Comparison of ENCODE assay signal across 9 mouse cellular contexts in the genomic region with DNA sequence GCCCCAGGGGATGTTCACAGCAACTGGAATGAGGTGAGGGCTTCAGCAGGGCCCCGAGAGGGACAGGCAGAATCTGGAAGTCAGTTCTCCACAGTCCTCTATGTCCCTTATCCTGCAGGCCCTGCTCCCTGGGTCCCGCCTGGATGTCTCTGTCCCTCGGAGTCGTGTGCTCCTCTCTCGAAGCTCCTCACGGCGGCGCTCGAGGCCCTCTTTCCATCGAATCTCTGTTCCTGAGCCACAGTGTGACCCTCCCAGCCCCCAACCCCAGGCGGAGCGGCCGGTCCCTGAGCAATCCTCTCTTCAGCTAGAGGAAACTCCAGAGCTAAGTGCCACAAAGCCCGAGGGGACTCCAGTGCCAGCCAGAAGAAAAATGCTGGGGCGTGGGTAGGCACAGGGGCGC. TPM values are rescaled to one million over a fixed set of nuclear protein-coding genes. Genes with fewer than 3 reads are reported as not detected.
DNase-seq lines count a peak whose midpoint lies in the region; ATAC-seq lines count a peak whose summit lies in the region.
"Had no signal": no experiment of that assay in that cellular context is flagged by ENCODE, and none has a peak within 500 bp of the region (broad histone marks: within the 10 kb centered on the region; RNA-seq: fewer than 3 reads in every experiment).

No protein-coding gene starts in this region.

- peak; percentile 53 for ATAC-seq in embryonic facial prominence, embryonic 14.5 days (ENCODE audit: low read depth)
- ATAC-seq in midbrain, embryonic 14.5 days (ENCODE audit: low FRiP score, low TSS enrichment) = no peak

- H3K27ac ChIP-seq in embryonic facial prominence, embryonic 14.5 days (replicated peaks; ENCODE audit: low read depth, low read length) = no peak overlapping the region
- peak overlapping the region; percentile 77 for H3K27ac ChIP-seq in hindbrain, embryonic 10.5 days
- H3K27ac ChIP-seq in limb, embryonic 10.5 days = peak overlapping the region; percentile 66
- H3K27ac ChIP-seq in midbrain, embryonic 14.5 days (replicated peaks; ENCODE audit: low read depth, low read length) = no peak overlapping the region

- DNase-seq in urinary bladder, postnatal 14 days (ENCODE audit: low spot score) = peak; percentile 75
- DNase-seq in urinary bladder, postnatal 10 days (ENCODE audit: low spot score) = no peak
- peak; percentile 74 for DNase-seq in embryonic facial prominence, embryonic 14.5 days (ENCODE audit: low spot score)
- DNase-seq in hindbrain, embryonic 10.5 days (ENCODE audit: low spot score) = peak; percentile 78
- DNase-seq in limb, embryonic 10.5 days (ENCODE audit: low spot score) = peak; percentile 80
- DNase-seq in midbrain, embryonic 14.5 days = peak; percentile 65
- peak; percentile 48 to 68 for DNase-seq in urinary bladder, postnatal 36 days (ENCODE audit: low spot score in 2 of 2)
- DNase-seq in cerebellum, adult 11-12 months = no peak

- H3K9me3 ChIP-seq in embryonic facial prominence, embryonic 14.5 days (ENCODE audit: control insufficient read depth, low read length) = no peaks in the 10 kb centered on the region
- no peaks in the 10 kb centered on the region for H3K9me3 ChIP-seq in hindbrain, embryonic 10.5 days
- H3K9me3 ChIP-seq in limb, embryonic 10.5 days (replicated peaks) = no peaks in the 10 kb centered on the region
- H3K9me3 ChIP-seq in midbrain, embryonic 14.5 days (ENCODE audit: control insufficient read depth, low read length) = no peaks in the 10 kb centered on the region
- H3K9me3 ChIP-seq: megakaryocyte, embryonic 14.5 days had no signal

- H3K36me3 ChIP-seq in embryonic facial prominence, embryonic 14.5 days (ENCODE audit: control insufficient read depth, insufficient read depth, low read length) = no peaks in the 10 kb centered on the region
- H3K36me3 ChIP-seq in hindbrain, embryonic 10.5 days = no peaks in the 10 kb centered on the region
- no peaks in the 10 kb centered on the region for H3K36me3 ChIP-seq in limb, embryonic 10.5 days
- H3K36me3 ChIP-seq in midbrain, embryonic 14.5 days (ENCODE audit: control insufficient read depth, insufficient read depth, low read length) = no peaks in the 10 kb centered on the region

- no peaks in the 10 kb centered on the region for H3K4me1 ChIP-seq in embryonic facial prominence, embryonic 14.5 days (ENCODE audit: control insufficient read depth, insufficient read depth, low read length)
- peaks cover 26% of the 10 kb centered on the region for H3K4me1 ChIP-seq in hindbrain, embryonic 10.5 days (replicated peaks)
- H3K4me1 ChIP-seq in limb, embryonic 10.5 days = peaks cover 18% of the 10 kb centered on the region
- H3K4me1 ChIP-seq in midbrain, embryonic 14.5 days (ENCODE audit: control insufficient read depth, insufficient read depth, low read length) = peaks cover 3% of the 10 kb centered on the region; the same call in 1 of the 2 replicates

- peak overlapping the region; percentile 18 for H3K4me2 ChIP-seq in embryonic facial prominence, embryonic 14.5 days (ENCODE audit: low read depth, low read length)
- peak overlapping the region; percentile 35; the same call in 1 of the 2 replicates for H3K4me2 ChIP-seq in midbrain, embryonic 14.5 days (ENCODE audit: low read length)

- H3K9ac ChIP-seq in embryonic facial prominence, embryonic 14.5 days (ENCODE audit: low read depth, low read length) = peak overlapping the region; percentile 20; the same call in 1 of the 2 replicates
- H3K9ac ChIP-seq in midbrain, embryonic 14.5 days (replicated peaks; ENCODE audit: low read length) = peak overlapping the region; percentile 16; the same call in 1 of the 2 replicates

- WGBS in embryonic facial prominence, embryonic 14.5 days = 10% methylated on average over 14 of the region's 16 CpGs
- WGBS in hindbrain, embryonic 10.5 days = 3% methylated on average over 16 of the region's 16 CpGs
- 4% methylated on average over 16 of the region's 16 CpGs for WGBS in limb, embryonic 10.5 days
- 4% methylated on average over 16 of the region's 16 CpGs for WGBS in midbrain, embryonic 14.5 days

- no peaks in the 10 kb centered on the region; the same call in 1 of the 2 replicates for H3K27me3 ChIP-seq in embryonic facial prominence, embryonic 14.5 days (replicated peaks; ENCODE audit: control insufficient read depth, insufficient read depth, low read length)
- H3K27me3 ChIP-seq in hindbrain, embryonic 10.5 days (ENCODE audit: insufficient read depth, poor library complexity, severe bottlenecking) = peaks cover 44% of the 10 kb centered on the region
- H3K27me3 ChIP-seq in limb, embryonic 10.5 days (ENCODE audit: low read depth, poor library complexity, severe bottlenecking) = peaks cover 45% of the 10 kb centered on the region
- H3K27me3 ChIP-seq in midbrain, embryonic 14.5 days (ENCODE audit: control insufficient read depth, insufficient read depth, low read length) = no peaks in the 10 kb centered on the region

- H3K4me3 ChIP-seq in embryonic facial prominence, embryonic 14.5 days (ENCODE audit: low read depth, low read length) = no peak overlapping the region
- H3K4me3 ChIP-seq in hindbrain, embryonic 10.5 days = peak overlapping the region; percentile 35
- H3K4me3 ChIP-seq in limb, embryonic 10.5 days = peak overlapping the region; percentile 21
- H3K4me3 ChIP-seq in midbrain, embryonic 14.5 days (replicated peaks; ENCODE audit: low read depth, low read length) = no peak overlapping the region
- H3K4me3 ChIP-seq: megakaryocyte, embryonic 14.5 days had no signal

RNA-seq across cellular contexts. Expression of a gene that starts 2.2 kb away (rescaled TPM):
- polyA plus RNA-seq in embryonic facial prominence, embryonic 14.5 days (2014; fragmentation: Nextera tagmentation; extraction: Ambion mirVana) = 27.8 and 31.8 TPM in 2 replicates
- 27.3 and 29.9 TPM in 2 replicates for polyA plus RNA-seq in hindbrain, embryonic 10.5 days (2016; fragmentation: Nextera tagmentation; extraction: Ambion mirVana)
- polyA plus RNA-seq in limb, embryonic 10.5 days (2016; fragmentation: Nextera tagmentation; extraction: Ambion mirVana) = 27.0 and 27.8 TPM in 2 replicates
- 26.5 and 27.7 TPM in 2 replicates for polyA plus RNA-seq in midbrain, embryonic 14.5 days (2014; fragmentation: Nextera tagmentation; extraction: Ambion mirVana)

RNA-seq across cellular contexts. Expression of a gene that starts 3.0 kb away (rescaled TPM):
- polyA plus RNA-seq in embryonic facial prominence, embryonic 14.5 days (2014; fragmentation: Nextera tagmentation; extraction: Ambion mirVana) = 0.97 and 1.8 TPM in 2 replicates
- 0.47 TPM in 2 replicates for polyA plus RNA-seq in hindbrain, embryonic 10.5 days (2016; fragmentation: Nextera tagmentation; extraction: Ambion mirVana)
- 0.29 and 0.51 TPM in 2 replicates for polyA plus RNA-seq in limb, embryonic 10.5 days (2016; fragmentation: Nextera tagmentation; extraction: Ambion mirVana)
- polyA plus RNA-seq in midbrain, embryonic 14.5 days (2014; fragmentation: Nextera tagmentation; extraction: Ambion mirVana) = 0.28 and 0.55 TPM in 2 replicates

RNA-seq across cellular contexts. Expression of a gene that starts 7.0 kb away (rescaled TPM):
- not detected in 2 replicates for polyA plus RNA-seq in embryonic facial prominence, embryonic 14.5 days (2014; fragmentation: Nextera tagmentation; extraction: Ambion mirVana)
- not detected in 2 replicates for polyA plus RNA-seq in hindbrain, embryonic 10.5 days (2016; fragmentation: Nextera tagmentation; extraction: Ambion mirVana)
- polyA plus RNA-seq in limb, embryonic 10.5 days (2016; fragmentation: Nextera tagmentation; extraction: Ambion mirVana) = not detected in 2 replicates
- not detected in 2 replicates for polyA plus RNA-seq in midbrain, embryonic 14.5 days (2014; fragmentation: Nextera tagmentation; extraction: Ambion mirVana)

RNA-seq across cellular contexts. Expression of a gene that starts 21.6 kb away (rescaled TPM):
- polyA plus RNA-seq in embryonic facial prominence, embryonic 14.5 days (2014; fragmentation: Nextera tagmentation; extraction: Ambion mirVana) = 158 and 167 TPM in 2 replicates
- polyA plus RNA-seq in hindbrain, embryonic 10.5 days (2016; fragmentation: Nextera tagmentation; extraction: Ambion mirVana) = 185 and 213 TPM in 2 replicates
- 230 and 241 TPM in 2 replicates for polyA plus RNA-seq in limb, embryonic 10.5 days (2016; fragmentation: Nextera tagmentation; extraction: Ambion mirVana)
- polyA plus RNA-seq in midbrain, embryonic 14.5 days (2014; fragmentation: Nextera tagmentation; extraction: Ambion mirVana) = 171 and 174 TPM in 2 replicates

RNA-seq across cellular contexts. Expression of a gene that starts 42.9 kb away (rescaled TPM):
- polyA plus RNA-seq in embryonic facial prominence, embryonic 14.5 days (2014; fragmentation: Nextera tagmentation; extraction: Ambion mirVana) = 29.3 and 39.9 TPM in 2 replicates
- 1.4 and 2.7 TPM in 2 replicates for polyA plus RNA-seq in hindbrain, embryonic 10.5 days (2016; fragmentation: Nextera tagmentation; extraction: Ambion mirVana)
- 0.45 and 0.78 TPM in 2 replicates for polyA plus RNA-seq in limb, embryonic 10.5 days (2016; fragmentation: Nextera tagmentation; extraction: Ambion mirVana)
- polyA plus RNA-seq in midbrain, embryonic 14.5 days (2014; fragmentation: Nextera tagmentation; extraction: Ambion mirVana) = 0.84 and 5.8 TPM in 2 replicates

Comparison
In these comparisons a context has a peak if more than half of its experiments do, and no peak if none do; other contexts are left out.
1. DNase-seq: peak in urinary bladder, postnatal 14 days (single experiment), embryonic facial prominence, embryonic 14.5 days (single experiment), hindbrain, embryonic 10.5 days (single experiment), limb, embryonic 10.5 days (single experiment), midbrain, embryonic 14.5 days (single experiment) and urinary bladder, postnatal 36 days (2 of 2); none in urinary bladder, postnatal 10 days (single experiment) and cerebellum, adult 11-12 months (single experiment).
2. H3K27ac ChIP-seq: peak in hindbrain, embryonic 10.5 days (single experiment) and limb, embryonic 10.5 days (single experiment); none in embryonic facial prominence, embryonic 14.5 days (single experiment) and midbrain, embryonic 14.5 days (single experiment).
3. H3K4me3 ChIP-seq: peak in hindbrain, embryonic 10.5 days (single experiment) and limb, embryonic 10.5 days (single experiment); none in embryonic facial prominence, embryonic 14.5 days (single experiment) and midbrain, embryonic 14.5 days (single experiment).